Mouse (Mus musculus): ENCODE measurements around the gene Scly. TPM values are rescaled to one million over a fixed set of nuclear protein-coding genes. Genes with fewer than 3 reads are reported as not detected.

Scly gene
- 10 to 100 TPM; 57.1 to 91.0 TPM for polyA plus RNA-seq (2017; shearing (Covaris generic))

DNA sequence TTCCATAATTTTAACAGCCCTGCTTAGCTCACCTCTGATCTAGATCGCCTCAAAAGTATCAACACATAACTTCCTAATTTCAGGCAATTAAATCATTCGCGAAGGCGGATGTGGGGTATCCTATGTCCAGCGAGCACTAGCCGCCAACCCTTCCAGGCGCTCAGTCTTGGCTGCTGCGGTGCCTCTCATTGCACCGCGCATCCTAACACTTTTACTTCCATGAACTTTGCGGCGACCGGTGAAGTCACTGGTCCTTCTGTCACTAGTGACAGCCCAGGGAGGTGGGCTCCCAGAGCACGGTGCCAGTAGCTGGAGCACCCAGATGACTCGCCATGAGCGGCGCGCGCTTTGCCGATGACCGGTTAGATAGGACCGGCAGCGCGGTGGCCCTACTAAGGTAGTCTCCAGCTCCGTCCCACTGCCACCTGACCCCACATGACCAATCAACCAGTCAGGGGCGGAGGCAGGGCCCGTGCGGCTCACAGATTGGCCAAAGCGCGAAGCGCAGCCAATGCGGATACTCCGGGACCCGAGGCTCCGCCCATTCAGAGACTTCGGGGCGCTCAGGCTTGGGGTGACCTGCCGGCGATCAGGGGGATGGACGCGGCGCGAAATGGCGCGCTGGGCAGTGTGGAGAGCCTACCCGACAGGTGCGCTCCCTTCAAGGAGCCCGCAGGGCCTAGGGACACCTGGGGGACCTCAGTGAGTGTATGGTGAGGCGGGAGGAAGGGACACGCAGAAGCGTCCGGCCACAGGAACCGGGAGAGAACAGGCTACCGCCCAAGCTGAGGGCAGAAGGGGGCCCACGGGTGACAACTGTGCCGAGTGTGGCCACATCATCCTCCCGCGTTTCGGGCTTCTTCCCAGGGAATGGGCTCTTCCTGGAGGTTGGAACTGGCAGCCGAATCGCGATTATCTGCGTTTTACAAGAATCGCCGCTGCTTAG, at the start of gene Scly:
Scly (plus strand) TSS at position 540 of the 946 bp plus-strand sequence.
- ATAC-seq: peak; percentile 97

DNA sequence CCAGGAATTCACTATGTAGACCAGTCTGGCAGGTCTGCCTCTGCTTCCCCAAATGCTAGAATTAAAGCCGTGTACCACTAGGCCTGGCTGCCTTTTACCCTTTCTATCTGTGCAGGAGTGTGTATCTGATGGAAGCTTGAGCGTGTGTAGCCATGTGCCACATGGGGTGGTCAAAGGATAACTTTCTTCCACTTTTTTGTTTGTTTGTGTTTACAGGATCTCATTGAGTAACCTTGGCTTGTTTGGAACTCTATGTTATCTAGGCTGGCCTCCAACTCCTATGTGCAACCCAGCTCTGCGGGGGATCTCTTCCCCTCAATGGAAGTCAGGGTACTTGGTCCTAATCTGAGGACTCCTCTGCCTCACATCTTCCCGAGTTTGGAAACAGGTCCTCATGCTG, 49.2 kb upstream of the Scly start:
- no peak for ATAC-seq

DNA sequence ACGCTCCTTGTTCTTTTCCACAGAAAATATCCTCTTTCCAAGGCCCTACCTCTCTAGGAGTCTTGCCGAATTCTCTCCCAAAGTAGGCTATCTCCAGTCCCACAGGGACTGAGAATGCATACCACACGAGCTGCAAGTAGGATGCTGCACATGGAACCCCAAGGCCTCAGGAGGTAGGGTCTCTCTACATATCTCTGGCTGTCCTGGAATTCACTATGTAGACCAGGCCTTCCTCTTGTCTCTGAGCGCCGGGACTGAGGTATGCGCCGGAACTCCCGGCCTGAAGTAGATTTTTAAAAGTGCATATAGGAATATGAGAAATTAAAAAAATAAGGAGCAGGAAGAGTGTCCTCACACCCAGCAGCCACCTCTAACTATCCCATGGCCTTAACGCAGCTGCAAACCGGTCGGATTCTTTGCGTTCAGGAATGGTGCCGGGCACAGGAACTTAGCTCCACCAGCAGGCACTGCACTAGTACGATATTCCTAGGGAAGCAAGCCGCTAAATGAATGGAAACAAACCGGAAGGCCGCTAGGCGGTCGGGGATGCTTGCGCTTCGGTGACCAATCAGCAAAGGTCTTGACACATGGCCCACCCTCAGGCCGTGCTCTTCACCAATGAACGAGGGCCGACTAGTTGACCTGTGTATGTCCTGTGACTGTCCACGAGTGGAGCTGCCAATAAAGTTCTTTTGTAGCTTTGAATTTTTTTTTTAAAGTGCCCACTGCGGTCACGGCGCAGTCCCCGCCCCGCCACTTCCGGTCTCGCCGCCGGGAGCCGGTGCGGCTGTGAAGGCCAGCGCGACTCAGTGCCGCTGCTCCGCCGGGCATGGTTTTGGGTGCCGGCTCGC, 48.3 kb upstream of the Scly start, which contains the start of gene Ube2f:
Ube2f (plus strand) TSS at position 741 of the 851 bp plus-strand sequence.
- ATAC-seq: peak; percentile 97

DNA sequence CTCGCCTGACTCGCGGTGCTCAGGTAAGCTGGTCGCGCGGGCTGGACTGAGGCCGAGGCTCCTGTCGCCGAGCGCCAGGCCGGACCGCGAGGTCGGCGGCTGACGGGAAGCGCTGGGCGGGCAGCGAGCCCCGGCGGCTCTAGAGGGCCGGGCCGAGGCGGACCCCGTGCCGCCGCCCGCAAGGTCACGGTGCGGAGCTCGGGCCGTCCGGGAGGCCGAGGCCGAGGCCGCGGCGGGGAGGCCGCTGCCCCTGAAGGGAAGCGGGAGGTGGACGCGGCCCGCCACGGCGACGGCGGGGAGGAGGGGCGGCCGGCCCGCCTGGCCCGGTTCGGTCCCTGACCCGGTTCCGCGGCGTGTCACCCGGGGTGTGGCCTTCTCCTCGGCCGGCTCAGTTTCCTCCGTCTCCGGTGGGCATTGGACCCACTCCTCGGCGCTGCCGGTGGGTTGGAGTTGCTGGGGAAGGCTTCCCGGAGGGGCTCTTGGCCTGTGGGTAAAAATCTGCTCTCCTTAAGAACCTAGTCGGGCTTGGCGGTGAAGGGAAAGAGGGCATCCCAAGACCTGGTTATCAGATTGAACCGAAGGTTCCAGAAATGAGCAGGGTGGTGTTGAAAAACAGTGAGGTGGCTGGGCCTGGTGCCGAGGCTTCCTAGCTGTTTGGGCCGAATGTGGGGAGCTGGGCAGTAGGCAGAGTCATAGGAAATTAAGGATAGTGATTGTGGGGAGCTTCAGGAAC, 47.6 kb upstream of the Scly start:
- ATAC-seq: peak; percentile 2

DNA sequence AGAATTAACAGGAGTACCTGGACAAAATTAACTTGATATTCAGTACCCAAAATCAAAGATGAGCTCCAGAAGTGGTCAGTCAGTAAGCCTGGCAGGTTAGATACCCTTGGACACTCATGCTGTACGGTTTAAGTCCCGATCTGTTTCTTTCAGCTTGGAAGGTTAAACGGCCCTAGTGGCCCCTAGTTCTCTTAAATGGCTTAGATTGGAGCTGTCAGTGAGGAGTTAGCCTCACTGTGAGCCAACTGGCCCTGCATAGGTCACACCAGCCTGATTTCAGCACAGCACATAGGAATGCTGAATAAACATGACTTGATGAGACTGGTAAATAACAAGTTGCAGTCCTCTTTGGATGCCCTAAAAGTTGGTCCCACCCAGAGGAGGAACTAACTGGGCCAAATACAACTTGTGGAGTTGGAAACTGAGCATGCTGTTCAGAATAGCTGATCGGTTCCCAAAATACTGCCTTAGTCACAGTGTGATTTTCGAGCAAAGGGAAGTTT, 46.9 kb upstream of the Scly start:
- no peak for ATAC-seq

DNA sequence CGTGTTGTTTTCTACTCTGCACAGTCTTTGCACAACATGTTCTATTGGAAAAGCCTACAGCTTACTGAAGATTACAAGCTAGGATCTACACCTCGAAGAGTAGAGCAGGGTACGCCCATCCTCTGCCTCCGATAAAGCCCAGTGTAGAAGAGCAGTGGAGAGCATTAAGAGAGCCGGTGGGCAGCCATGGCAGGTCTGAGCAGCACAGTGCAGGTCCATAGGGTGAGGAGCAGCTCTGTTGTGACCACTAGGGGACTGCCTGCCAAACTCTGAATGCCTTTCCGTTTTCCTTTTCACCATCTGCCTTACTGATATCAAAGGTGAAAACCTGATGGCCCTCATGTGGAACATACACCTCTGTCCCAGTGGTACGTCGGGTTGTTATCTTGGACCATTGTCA, 46.2 kb upstream of the Scly start:
- no peak for ATAC-seq

DNA sequence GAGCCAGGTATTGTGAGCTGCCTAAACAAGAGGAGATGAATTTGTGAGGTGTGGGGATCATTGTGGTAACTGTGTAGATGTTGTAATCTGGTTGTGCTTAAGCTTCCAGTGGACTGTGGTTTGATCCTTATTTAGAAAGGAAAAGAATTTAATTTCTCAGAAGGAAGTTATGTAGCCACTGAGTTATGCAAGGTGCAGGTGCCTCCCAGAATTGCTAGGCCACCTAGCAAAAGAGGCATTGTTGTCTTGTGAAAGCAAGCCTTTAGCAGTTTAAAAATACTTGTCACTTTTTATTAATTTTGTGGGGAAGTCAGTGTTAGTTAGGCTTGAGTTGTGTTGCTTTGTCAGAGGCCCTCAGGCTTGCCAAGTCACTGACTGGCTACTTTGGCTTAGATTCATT, 40.2 kb upstream of the Scly start:
- ATAC-seq: no peak

DNA sequence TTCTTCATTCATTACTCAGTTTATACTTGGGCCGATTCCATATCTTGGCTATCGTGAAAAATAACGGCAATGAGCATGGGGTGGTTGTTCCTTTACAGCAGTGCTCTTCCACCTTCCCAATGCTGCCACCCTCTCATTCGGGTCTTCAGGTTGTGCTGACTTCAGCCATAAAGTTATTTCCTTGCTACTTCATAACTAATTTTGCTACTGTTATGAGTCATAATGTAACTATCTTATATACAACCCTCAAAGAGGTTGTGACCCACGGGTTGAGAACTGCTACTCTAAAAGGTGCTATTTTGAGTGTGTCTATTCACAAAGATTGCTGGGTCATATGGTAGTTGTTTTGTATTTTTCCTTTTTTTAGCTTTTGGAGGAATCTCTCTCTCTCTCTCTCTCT, 38.3 kb upstream of the Scly start:
- ATAC-seq: peak; percentile 66

DNA sequence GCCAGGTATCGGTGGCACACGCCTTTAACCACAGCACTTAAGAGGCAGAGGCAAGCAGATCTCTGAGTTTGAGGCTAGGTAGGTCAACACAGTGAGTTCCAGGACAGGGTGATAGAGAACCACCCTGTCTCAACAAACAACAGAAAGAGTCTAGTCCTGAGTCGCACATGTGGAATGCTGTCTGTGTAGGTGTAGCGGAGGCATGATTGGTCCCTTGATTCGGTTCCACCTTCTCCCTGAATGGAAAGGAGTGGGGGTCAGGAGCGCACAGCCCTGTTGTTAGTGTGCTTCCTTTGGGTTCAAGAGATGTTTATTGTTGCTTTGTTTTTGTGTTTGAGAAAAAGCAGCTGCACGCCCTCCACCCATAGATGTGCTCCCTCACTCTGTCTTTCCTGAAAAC, 35.6 kb upstream of the Scly start:
- ATAC-seq: no peak

DNA sequence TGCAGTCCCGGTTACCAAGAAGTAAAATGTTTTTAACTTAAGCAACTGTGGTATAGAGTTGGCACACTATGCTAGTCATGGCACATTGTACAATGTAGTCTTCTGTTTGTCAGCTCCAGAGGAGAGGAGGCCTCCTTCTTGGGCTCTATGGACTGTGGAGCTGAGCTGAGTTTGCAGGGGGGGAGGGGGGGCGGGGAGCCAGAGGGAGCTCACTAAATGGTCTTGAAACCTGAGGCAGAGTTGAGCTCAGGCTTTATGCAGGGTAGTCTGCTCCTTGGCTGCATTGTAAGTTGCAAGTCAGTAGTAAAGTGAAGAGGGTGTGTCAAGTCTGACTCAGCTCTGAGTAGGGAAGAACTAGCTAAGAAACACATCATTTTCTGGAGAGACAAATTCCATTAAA, 25.9 kb upstream of the Scly start:
- no peak for ATAC-seq

DNA sequence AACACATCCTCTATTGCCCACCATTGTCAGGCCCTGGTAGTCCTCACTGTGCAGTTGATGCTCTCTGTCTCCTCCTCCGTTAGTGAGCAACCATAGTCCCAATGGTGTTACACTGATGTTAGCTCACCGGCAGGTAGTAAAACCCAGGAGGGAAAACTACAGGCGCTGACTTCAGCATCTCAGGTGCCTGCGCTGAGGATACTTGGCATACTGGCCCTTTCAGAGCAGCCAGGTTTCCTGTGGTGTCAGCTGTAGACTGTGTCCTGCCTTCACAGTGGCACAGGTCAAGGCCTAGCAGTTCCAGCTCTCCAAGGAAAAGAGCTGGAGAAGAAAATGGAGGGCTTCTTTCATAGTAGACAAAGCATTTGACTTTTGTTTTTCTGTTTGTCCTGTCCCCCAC, 21.6 kb upstream of the Scly start:
- no peak for ATAC-seq

DNA sequence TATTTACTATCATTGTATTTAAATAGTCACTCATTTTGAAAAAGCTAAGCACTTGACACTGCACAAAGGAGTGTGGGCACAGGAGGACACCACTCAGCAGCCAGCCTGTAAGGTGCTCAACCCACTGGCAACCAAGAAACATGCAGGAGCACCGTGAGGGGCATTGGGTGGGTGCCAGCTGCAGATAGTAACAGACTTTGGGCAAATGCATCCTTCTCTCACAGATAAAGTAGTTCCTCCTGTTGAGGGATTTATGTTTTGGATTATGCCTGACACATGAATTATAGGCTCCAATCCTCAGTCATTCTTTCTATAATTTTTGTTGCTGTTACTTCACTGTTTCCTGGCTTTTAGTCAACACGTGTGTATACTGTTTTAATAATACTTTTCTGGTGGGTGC, 20.7 kb upstream of the Scly start:
- ATAC-seq: no peak

DNA sequence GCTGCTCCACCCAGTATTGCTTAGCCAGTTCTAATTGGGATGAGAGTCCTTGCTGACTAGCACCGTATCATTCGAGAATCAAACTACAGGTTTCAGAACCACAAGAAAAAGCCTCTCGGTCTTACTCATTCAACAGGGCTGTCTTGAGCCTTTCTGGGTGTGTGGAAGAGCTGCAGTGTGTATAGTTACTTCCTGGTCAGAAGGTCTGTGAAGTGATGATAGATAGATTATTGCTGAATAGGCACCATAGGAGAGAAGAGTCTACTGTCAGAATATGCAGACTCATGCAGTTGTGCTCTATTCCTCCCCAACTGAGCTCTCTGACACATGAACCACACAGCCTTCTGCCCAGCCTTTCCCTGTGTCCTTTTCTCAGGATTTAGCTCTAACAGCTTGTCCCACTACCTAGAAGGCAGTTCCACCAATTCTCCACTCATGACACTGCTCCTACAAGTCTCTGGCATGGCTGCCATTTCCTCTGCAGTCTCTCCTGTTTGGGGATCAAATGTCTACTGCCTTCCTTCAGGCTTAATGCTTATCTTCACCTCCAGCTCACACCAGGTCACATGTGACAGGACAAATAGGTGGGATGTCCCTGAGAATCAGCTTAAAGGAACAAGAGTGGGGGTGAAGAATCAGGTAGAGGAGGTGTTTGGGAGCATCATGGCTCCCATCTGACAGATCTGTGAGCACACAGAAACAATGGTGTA, 19.6 kb upstream of the Scly start:
- ATAC-seq: peak; percentile 67

DNA sequence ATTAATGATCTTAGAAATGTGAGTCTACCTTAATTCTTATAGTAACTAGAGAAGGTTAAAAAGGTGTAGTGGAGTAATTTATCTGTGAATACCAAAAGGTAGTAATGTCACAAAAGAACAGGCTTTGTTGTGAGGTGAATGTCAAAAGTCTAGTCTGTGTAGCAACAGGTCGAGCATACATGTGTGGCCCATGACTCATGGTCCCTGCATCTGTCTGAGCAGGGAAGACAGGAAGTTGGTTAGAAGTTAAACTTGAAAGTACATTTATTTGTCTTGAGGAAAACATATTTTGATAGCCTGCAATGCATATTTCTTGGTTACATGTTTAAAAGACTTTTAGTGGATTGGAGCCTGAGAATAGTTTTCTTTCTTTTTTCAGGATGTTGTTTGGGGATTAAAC, 19.0 kb upstream of the Scly start:
- peak; percentile 64 for ATAC-seq

DNA sequence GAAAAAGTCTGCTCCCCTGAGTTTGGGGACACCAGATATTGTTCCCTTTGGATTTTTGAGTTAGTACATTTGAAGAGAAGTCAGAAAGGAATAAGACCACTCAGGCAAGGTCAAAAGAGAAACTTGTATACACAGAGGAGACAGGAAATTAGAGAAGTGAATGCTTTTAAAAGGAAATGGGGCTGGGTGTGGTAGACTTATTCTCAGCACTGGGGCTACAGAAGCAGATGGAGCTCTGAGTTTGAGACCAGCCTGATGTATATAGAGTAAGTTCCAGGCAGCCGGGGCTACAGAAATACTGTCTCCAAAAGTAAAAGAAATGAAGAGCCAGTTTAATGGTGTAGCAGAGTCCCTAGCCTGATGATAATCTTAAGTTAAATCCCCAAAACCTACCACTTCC, 15.6 kb upstream of the Scly start:
- ATAC-seq: no peak

DNA sequence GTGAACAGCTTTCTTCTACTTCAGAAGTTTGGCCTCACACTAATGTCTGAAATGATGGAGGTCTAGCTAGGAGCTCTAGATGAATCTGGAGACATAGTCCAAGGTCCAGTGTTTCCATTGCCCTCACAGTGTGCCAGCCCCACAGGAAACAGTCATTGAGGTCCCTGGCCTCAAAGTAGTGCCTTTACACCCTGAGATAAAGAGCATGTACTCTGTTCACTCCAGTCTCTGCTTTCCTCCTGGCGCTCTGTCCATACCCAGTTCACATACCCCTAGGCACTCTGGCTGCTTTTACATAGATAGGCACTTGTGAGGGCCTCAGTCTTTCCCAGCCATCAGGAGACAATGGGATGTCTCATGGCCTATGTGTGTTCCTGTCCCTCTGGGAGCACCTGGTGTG, 8.8 kb upstream of the Scly start:
- no peak for ATAC-seq

DNA sequence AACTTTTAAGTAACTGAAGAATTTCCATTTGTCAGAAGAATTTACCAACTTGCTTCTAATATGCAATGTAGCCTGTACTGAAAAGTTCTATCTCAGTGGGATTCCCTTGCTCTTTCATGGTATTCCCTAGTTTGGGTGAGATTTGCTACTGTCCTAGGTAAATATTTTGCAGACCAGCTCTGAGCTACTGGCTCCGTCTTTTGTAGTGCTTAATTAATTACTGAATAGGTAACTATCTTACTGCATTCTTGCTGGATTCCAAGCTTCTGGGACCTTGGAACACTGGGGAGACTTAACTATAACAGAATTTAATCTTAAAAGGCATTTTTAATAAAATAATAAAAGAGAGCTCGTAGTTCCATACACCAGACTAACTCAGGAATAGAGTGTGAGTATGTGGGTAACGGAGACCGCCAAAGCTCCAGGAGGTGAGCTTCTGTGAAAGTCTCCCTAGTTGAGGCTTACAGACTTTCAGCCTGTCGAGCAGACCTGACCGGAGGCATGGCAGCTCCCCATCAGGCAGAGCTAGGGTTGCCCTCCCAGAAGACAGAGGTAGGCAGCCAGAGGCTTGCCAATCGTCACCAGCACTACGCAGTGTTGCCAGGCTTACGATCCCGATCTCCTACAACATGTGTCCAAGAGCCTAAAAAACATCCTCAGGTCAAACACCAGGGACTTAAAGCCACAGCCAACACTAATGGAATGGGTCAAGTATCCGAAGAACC, 5.9 kb upstream of the Scly start:
- no peak for ATAC-seq

DNA sequence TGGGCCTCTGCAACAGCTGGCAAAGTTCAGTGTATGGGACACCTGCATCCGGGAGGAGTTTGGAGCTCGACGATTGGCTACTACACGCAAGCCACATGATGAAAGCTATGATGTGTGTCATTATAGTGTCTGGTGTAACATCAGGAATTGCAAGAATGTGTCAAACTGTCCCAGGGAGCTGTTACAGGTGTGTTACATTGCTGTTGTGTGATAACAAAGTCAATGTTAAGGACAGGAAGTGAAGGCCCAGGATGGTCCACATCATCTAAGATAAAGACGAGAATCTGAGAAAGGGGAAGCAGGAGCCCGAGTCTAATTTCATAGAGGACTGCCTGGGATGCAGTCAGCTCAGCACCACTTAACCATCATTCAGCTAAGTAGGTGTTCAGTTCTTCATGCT, 2.6 kb upstream of the Scly start:
- ATAC-seq: no peak

DNA sequence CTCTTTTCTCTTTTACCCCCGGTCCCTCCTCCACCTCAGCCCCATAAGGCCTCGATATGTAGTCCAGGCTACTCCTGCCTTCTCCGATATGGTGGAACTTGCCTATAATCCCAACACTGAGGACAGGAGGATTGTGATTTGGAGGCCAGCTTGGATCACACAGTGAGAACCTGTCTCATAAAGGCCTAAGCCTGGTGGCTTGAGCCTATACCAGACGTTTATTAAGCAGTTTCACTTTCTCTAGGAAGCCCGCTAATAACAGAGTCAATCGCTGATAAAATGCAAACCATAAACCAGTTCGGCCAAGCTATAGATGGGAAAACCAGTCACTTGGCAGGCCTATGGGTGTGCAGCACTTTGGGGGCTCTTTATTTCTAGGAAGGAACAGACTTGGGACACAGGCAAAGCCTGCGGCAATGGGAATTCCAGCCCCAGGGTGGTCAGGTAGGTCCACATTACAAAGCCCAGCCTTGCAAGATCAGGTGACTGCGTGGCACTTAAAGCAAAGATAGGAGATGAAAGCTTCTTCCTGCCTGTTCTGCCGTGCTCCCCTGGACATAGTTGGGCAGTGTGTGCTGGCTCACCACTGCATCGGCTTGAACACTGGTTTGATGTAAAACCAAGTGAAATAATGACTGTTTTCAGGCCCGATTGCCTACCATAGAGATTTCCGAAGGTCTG, 1.0 kb downstream of the Scly start:
- ATAC-seq: peak; percentile 28

DNA sequence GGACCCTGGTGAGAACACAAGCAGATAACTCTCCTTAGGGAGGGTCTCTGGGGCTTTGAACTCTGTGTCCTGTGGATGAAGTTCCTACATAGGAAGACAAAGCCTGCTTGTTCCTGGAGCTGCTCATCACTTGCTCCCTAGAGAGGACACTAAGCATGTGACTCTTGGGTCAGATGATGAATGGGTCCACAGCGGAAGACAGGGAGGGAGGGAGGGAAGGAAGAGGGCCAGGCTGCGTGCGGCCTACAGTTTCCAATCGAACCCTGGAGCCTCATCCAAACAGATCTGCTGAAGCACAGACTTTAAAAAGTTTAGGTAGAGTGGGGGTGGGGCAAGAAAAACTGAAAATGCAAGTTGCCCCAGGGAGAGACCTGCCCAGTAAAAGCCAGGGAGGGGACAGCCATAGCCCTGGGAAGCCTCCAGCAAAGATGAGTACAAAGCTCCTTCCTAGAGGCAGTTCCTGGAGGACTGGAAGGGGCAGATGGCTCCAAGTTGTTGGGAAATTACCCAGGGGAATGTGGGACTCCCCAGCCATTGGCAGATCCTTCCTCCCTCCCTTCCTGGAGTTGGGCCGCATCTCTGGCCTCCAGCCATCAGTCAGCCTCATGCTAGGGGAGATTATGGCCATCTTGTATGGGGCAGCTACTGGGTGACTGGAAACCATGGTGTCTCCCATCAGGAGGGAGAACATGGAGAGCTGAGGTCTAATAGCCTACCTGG, 1.7 kb downstream of the Scly start:
- ATAC-seq: no peak

All from CD4-positive, CD25-positive, alpha-beta regulatory T cell, adult 4 months (primary cell).